Mouse (Mus musculus) lung, postnatal 36 days (tissue): Measurements from ENCODE around the gene Ccdc183.
A peak's percentile ranks its signal among the peaks of the same experiment; 100 is the strongest.

Source experiments
- DNase-seq: peaks from one replicate; pipeline ENCODE4 v3.0.0; 2022; ENCODE audit warnings: mixed read lengths

Gene Ccdc183

GRCm38 (mm10) chr2:25602526-25602925 lies 15.0 kb downstream of the Ccdc183 start:
- no peak for DNase-seq

- DNase-seq, result no peak
These were observed 17.4 kb downstream of the Ccdc183 start for GRCm38 (mm10) chr2:25600037-25600436.

GRCm38 (mm10) chr2:25598749-25599148 lies 18.7 kb downstream of the Ccdc183 start:
- DNase-seq, result no peak

GRCm38 (mm10) chr2:25596765-25597510 lies 20.5 kb downstream of the Ccdc183 start:
- DNase-seq, result no peak

- peak; percentile 78 for DNase-seq
These were observed 25.6 kb downstream of the Ccdc183 start for GRCm38 (mm10) chr2:25591863-25592262.

GRCm38 (mm10) chr2:25588227-25588907 lies 29.1 kb downstream of the Ccdc183 start:
- no peak for DNase-seq

GRCm38 (mm10) chr2:25587290-25587689 lies 30.2 kb downstream of the Ccdc183 start:
- DNase-seq, result no peak

GRCm38 (mm10) chr2:25585601-25586000 lies 31.9 kb downstream of the Ccdc183 start:
- no peak for DNase-seq

- DNase-seq, result no peak
These were observed 32.6 kb downstream of the Ccdc183 start for GRCm38 (mm10) chr2:25584856-25585255.

- no peak for DNase-seq
These were observed 33.3 kb downstream of the Ccdc183 start for GRCm38 (mm10) chr2:25584152-25584551.

GRCm38 (mm10) chr2:25583571-25583970 lies 33.9 kb downstream of the Ccdc183 start:
- no peak for DNase-seq

GRCm38 (mm10) chr2:25583120-25583481 lies 34.4 kb downstream of the Ccdc183 start:
- DNase-seq, result no peak

- peak; percentile 27 for DNase-seq
These were observed 34.9 kb downstream of the Ccdc183 start for GRCm38 (mm10) chr2:25582466-25583119.

GRCm38 (mm10) chr2:25581901-25582301 lies 35.6 kb downstream of the Ccdc183 start:
- DNase-seq, result no peak

- DNase-seq, result peak; percentile 64
These were observed 36.1 kb downstream of the Ccdc183 start, which contains the start of gene Ajm1 for GRCm38 (mm10) chr2:25581294-25581864. TSS of gene Ajm1 (minus strand) at chr2:25581757.

- no peak for DNase-seq
These were observed 36.8 kb downstream of the Ccdc183 start for GRCm38 (mm10) chr2:25580621-25581101.

GRCm38 (mm10) chr2:25579737-25580460 lies 37.6 kb downstream of the Ccdc183 start:
- peak; percentile 75 for DNase-seq

GRCm38 (mm10) chr2:25578796-25579736 lies 38.4 kb downstream of the Ccdc183 start:
- DNase-seq, result no peak

GRCm38 (mm10) chr2:25577951-25578795 lies 39.3 kb downstream of the Ccdc183 start:
- no peak for DNase-seq
